Mouse (Mus musculus): Measurements from ENCODE around the gene Cdr2l. TPM values are rescaled to one million over a fixed set of nuclear protein-coding genes. Genes with fewer than 3 reads are reported as not detected.

Gene Cdr2l
- polyA plus RNA-seq, 1 experiment from 2014 or later, result 15.7 TPM

GRCm38 (mm10) chr11:115359726-115360125 is 22.0 kb upstream of the Cdr2l start:
- H3K27me3 ChIP-seq (ENCODE audit: control insufficient read depth, insufficient read depth, low read length), result no peaks in the 10 kb centered on the region
- H3K4me3 ChIP-seq (ENCODE audit: low read depth, low read length), result no peak overlapping the region
- WGBS, result 73% methylated on average over 6 of the region's 6 CpGs
- H3K9ac ChIP-seq (replicated peaks; ENCODE audit: low read length), result no peak overlapping the region
- DNase-seq (ENCODE audit: low spot score) (no peak), ATAC-seq (replicated peaks; ENCODE audit: insufficient number of reproducible peaks, low FRiP score, low TSS enrichment, low read depth) (no peak)
- H3K4me2 ChIP-seq (ENCODE audit: low read depth, low read length), result no peak overlapping the region
- no peaks in the 10 kb centered on the region for H3K9me3 ChIP-seq (replicated peaks; ENCODE audit: control insufficient read depth, low read length)
- H3K36me3 ChIP-seq (replicated peaks; ENCODE audit: control insufficient read depth, insufficient read depth, low read depth, low read length), result no peaks in the 10 kb centered on the region
- H3K27ac ChIP-seq (replicated peaks; ENCODE audit: low read depth, low read length), result no peak overlapping the region
- H3K4me1 ChIP-seq (ENCODE audit: control insufficient read depth, insufficient read depth, low read length), result no peaks in the 10 kb centered on the region

GRCm38 (mm10) chr11:115364136-115364535 is 17.6 kb upstream of the Cdr2l start:
- no peak overlapping the region for H3K4me2 ChIP-seq (ENCODE audit: low read depth, low read length)
- no peak overlapping the region for H3K27ac ChIP-seq (replicated peaks; ENCODE audit: low read depth, low read length)
- DNase-seq (ENCODE audit: low spot score) (no peak), ATAC-seq (replicated peaks; ENCODE audit: insufficient number of reproducible peaks, low FRiP score, low TSS enrichment, low read depth) (no peak)
- H3K27me3 ChIP-seq (ENCODE audit: control insufficient read depth, insufficient read depth, low read length), result peaks cover 22% of the 10 kb centered on the region
- 89% methylated on average over 3 of the region's 3 CpGs for WGBS
- no peak overlapping the region for H3K4me3 ChIP-seq (ENCODE audit: low read depth, low read length)
- no peaks in the 10 kb centered on the region for H3K36me3 ChIP-seq (replicated peaks; ENCODE audit: control insufficient read depth, insufficient read depth, low read depth, low read length)
- H3K9me3 ChIP-seq (replicated peaks; ENCODE audit: control insufficient read depth, low read length), result no peaks in the 10 kb centered on the region
- no peak overlapping the region for H3K9ac ChIP-seq (replicated peaks; ENCODE audit: low read length)
- H3K4me1 ChIP-seq (ENCODE audit: control insufficient read depth, insufficient read depth, low read length), result peaks cover 8% of the 10 kb centered on the region

- Histone ChIP-seq H3K27me3 (ENCODE audit: control insufficient read depth, insufficient read depth, low read length) (peaks cover 22% of the 10 kb centered on the region), H3K9me3 (replicated peaks; ENCODE audit: control insufficient read depth, low read length) (no peaks in the 10 kb centered on the region), H3K36me3 (replicated peaks; ENCODE audit: control insufficient read depth, insufficient read depth, low read depth, low read length) (no peaks in the 10 kb centered on the region), H3K4me2 (ENCODE audit: low read depth, low read length) (no peak overlapping the region; the same call in 1 of the 2 replicates), H3K9ac (replicated peaks; ENCODE audit: low read length) (no peak overlapping the region), H3K4me3 (ENCODE audit: low read depth, low read length) (peak overlapping the region; percentile 46; the same call in 1 of the 2 replicates), H3K4me1 (ENCODE audit: control insufficient read depth, insufficient read depth, low read length) (peaks cover 8% of the 10 kb centered on the region), H3K27ac (replicated peaks; ENCODE audit: low read depth, low read length) (no peak overlapping the region)
- no peak for ATAC-seq (replicated peaks; ENCODE audit: insufficient number of reproducible peaks, low FRiP score, low TSS enrichment, low read depth)
- WGBS, result 31% methylated on average over 7 of the region's 7 CpGs
- no peak for DNase-seq (ENCODE audit: low spot score)
These were observed 15.5 kb upstream of the Cdr2l start for GRCm38 (mm10) chr11:115366039-115366705.

GRCm38 (mm10) chr11:115366706-115367394 is 14.9 kb upstream of the Cdr2l start:
- peak overlapping the region; percentile 86 for H3K4me2 ChIP-seq (ENCODE audit: low read depth, low read length)
- no peaks in the 10 kb centered on the region for H3K36me3 ChIP-seq (replicated peaks; ENCODE audit: control insufficient read depth, insufficient read depth, low read depth, low read length)
- peaks cover 8% of the 10 kb centered on the region for H3K4me1 ChIP-seq (ENCODE audit: control insufficient read depth, insufficient read depth, low read length)
- H3K27me3 ChIP-seq (ENCODE audit: control insufficient read depth, insufficient read depth, low read length), result peaks cover 24% of the 10 kb centered on the region
- ATAC-seq (replicated peaks; ENCODE audit: insufficient number of reproducible peaks, low FRiP score, low TSS enrichment, low read depth) (no peak), DNase-seq (ENCODE audit: low spot score) (no peak)
- no peak overlapping the region for H3K27ac ChIP-seq (replicated peaks; ENCODE audit: low read depth, low read length)
- 2% methylated on average over 26 of the region's 28 CpGs for WGBS
- H3K9me3 ChIP-seq (replicated peaks; ENCODE audit: control insufficient read depth, low read length), result no peaks in the 10 kb centered on the region
- peak overlapping the region; percentile 46 for H3K4me3 ChIP-seq (ENCODE audit: low read depth, low read length)
- peak overlapping the region; percentile 43 for H3K9ac ChIP-seq (replicated peaks; ENCODE audit: low read length)

GRCm38 (mm10) chr11:115367395-115367944 is 14.2 kb upstream of the Cdr2l start, which contains the start of gene Hid1:
TSS of gene Hid1 (minus strand) at chr11:115367756.
- Histone ChIP-seq H3K4me1 (ENCODE audit: control insufficient read depth, insufficient read depth, low read length) (peaks cover 8% of the 10 kb centered on the region), H3K27me3 (ENCODE audit: control insufficient read depth, insufficient read depth, low read length) (peaks cover 24% of the 10 kb centered on the region), H3K9me3 (replicated peaks; ENCODE audit: control insufficient read depth, low read length) (no peaks in the 10 kb centered on the region), H3K36me3 (replicated peaks; ENCODE audit: control insufficient read depth, insufficient read depth, low read depth, low read length) (no peaks in the 10 kb centered on the region), H3K4me2 (ENCODE audit: low read depth, low read length) (peak within 1 kb of the TSS; percentile 86), H3K27ac (replicated peaks; ENCODE audit: low read depth, low read length) (no peak within 1 kb of the TSS), H3K4me3 (ENCODE audit: low read depth, low read length) (peak within 1 kb of the TSS; percentile 46), H3K9ac (replicated peaks; ENCODE audit: low read length) (peak within 1 kb of the TSS; percentile 43)
- ATAC-seq (replicated peaks; ENCODE audit: insufficient number of reproducible peaks, low FRiP score, low TSS enrichment, low read depth) (peak; percentile 35; the same call in 1 of the 2 replicates), DNase-seq (ENCODE audit: low spot score) (peak; percentile 78)
- under 1% methylated on average over 39 of the region's 39 CpGs for WGBS

- peaks cover 40% of the 10 kb centered on the region for H3K27me3 ChIP-seq (ENCODE audit: control insufficient read depth, insufficient read depth, low read length)
- 64% methylated on average over 7 of the region's 7 CpGs for whole genome bisulfite sequencing
- DNase-seq (ENCODE audit: low spot score), result no peak
These were observed 11.3 kb upstream of the Cdr2l start for GRCm38 (mm10) chr11:115370368-115370767.

GRCm38 (mm10) chr11:115371354-115371753 is 10.4 kb upstream of the Cdr2l start:
- H3K36me3 ChIP-seq (replicated peaks; ENCODE audit: control insufficient read depth, insufficient read depth, low read depth, low read length), result no peaks in the 10 kb centered on the region
- H3K27me3 ChIP-seq (ENCODE audit: control insufficient read depth, insufficient read depth, low read length), result peaks cover 43% of the 10 kb centered on the region
- H3K4me1 ChIP-seq (ENCODE audit: control insufficient read depth, insufficient read depth, low read length), result peaks cover 8% of the 10 kb centered on the region
- H3K4me2 ChIP-seq (ENCODE audit: low read depth, low read length), result no peak overlapping the region
- no peaks in the 10 kb centered on the region for H3K9me3 ChIP-seq (replicated peaks; ENCODE audit: control insufficient read depth, low read length)
- H3K4me3 ChIP-seq (ENCODE audit: low read depth, low read length), result no peak overlapping the region
- 65% methylated on average over 8 of the region's 8 CpGs for WGBS
- DNase-seq (ENCODE audit: low spot score), result no peak
- no peak for ATAC-seq (replicated peaks; ENCODE audit: insufficient number of reproducible peaks, low FRiP score, low TSS enrichment, low read depth)
- no peak overlapping the region for H3K9ac ChIP-seq (replicated peaks; ENCODE audit: low read length)
- H3K27ac ChIP-seq (replicated peaks; ENCODE audit: low read depth, low read length), result no peak overlapping the region

More at GRCm38 (mm10) chr11:115370368-115370767, 11.3 kb upstream of the Cdr2l start:
- Histone ChIP-seq H3K4me1 (ENCODE audit: control insufficient read depth, insufficient read depth, low read length) (peaks cover 8% of the 10 kb centered on the region), H3K4me2 (ENCODE audit: low read depth, low read length) (no peak overlapping the region), H3K4me3 (ENCODE audit: low read depth, low read length) (no peak overlapping the region), H3K9me3 (replicated peaks; ENCODE audit: control insufficient read depth, low read length) (no peaks in the 10 kb centered on the region), H3K27ac (replicated peaks; ENCODE audit: low read depth, low read length) (no peak overlapping the region), H3K9ac (replicated peaks; ENCODE audit: low read length) (no peak overlapping the region), H3K36me3 (replicated peaks; ENCODE audit: control insufficient read depth, insufficient read depth, low read depth, low read length) (no peaks in the 10 kb centered on the region)
- no peak for ATAC-seq (replicated peaks; ENCODE audit: insufficient number of reproducible peaks, low FRiP score, low TSS enrichment, low read depth)

GRCm38 (mm10) chr11:115372015-115372414 is 9.7 kb upstream of the Cdr2l start:
- Histone ChIP-seq H3K4me2 (ENCODE audit: low read depth, low read length) (no peak overlapping the region), H3K36me3 (replicated peaks; ENCODE audit: control insufficient read depth, insufficient read depth, low read depth, low read length) (no peaks in the 10 kb centered on the region), H3K4me1 (ENCODE audit: control insufficient read depth, insufficient read depth, low read length) (peaks cover 5% of the 10 kb centered on the region), H3K27me3 (ENCODE audit: control insufficient read depth, insufficient read depth, low read length) (peaks cover 36% of the 10 kb centered on the region), H3K27ac (replicated peaks; ENCODE audit: low read depth, low read length) (no peak overlapping the region), H3K4me3 (ENCODE audit: low read depth, low read length) (no peak overlapping the region), H3K9me3 (replicated peaks; ENCODE audit: control insufficient read depth, low read length) (no peaks in the 10 kb centered on the region), H3K9ac (replicated peaks; ENCODE audit: low read length) (no peak overlapping the region)
- DNase-seq (ENCODE audit: low spot score) (no peak), ATAC-seq (replicated peaks; ENCODE audit: insufficient number of reproducible peaks, low FRiP score, low TSS enrichment, low read depth) (no peak)
- 66% methylated on average over 1 of the region's 1 CpGs for WGBS
